Mouse (Mus musculus) urinary bladder, postnatal 10 days (tissue): Measurements from ENCODE around the gene Slc22a27.
"Not testable (repeated sequence)": the region's sequence is repeated elsewhere in the genome, so short reads cannot be mapped to it uniquely, and the experiment has no call there.

Experiments used
- DNase-seq: peaks from one replicate; pipeline ENCODE4 v3.0.0; 2022; ENCODE audit warnings: low spot score

Slc22a27 gene

GRCm38 (mm10) chr19:7965927-7966326 lies at the start of gene Slc22a27:
Gene Slc22a27 (minus strand): TSS chr19:7966027.
- DNase-seq: not testable (repeated sequence)

GRCm38 (mm10) chr19:8011596-8011995 lies 45.8 kb upstream of the Slc22a27 start:
- DNase-seq: not testable (repeated sequence)

GRCm38 (mm10) chr19:8009086-8009485 lies 43.3 kb upstream of the Slc22a27 start:
- not testable (repeated sequence) for DNase-seq

GRCm38 (mm10) chr19:7968703-7969102 lies 2.9 kb upstream of the Slc22a27 start:
- DNase-seq: no peak

GRCm38 (mm10) chr19:7966550-7966949 lies 723 bp upstream of the Slc22a27 start:
- DNase-seq: not testable (repeated sequence)

GRCm38 (mm10) chr19:7939391-7939790 lies 26.4 kb downstream of the Slc22a27 start:
- DNase-seq: not testable (repeated sequence)

GRCm38 (mm10) chr19:7876626-7877025 lies 89.2 kb downstream of the Slc22a27 start:
- no peak for DNase-seq

GRCm38 (mm10) chr19:7829851-7830250 lies 136.0 kb downstream of the Slc22a27 start:
- DNase-seq: no peak
